Mouse (Mus musculus) ZHBTc4 (cell line): ENCODE measurements at regions not wholly inside any gene's neighbourhood (a gene's known extent, or its start where the extent isn't known, plus 50 kb on each side); places are given as distances from the start of the nearest gene placed in this dataset.

ENCODE experiments used
- DNase-seq: peaks from one replicate; pipeline ENCODE4 v3.0.0-alpha.2; 2011; ENCODE audit warnings: low read depth, low spot score

DNA sequence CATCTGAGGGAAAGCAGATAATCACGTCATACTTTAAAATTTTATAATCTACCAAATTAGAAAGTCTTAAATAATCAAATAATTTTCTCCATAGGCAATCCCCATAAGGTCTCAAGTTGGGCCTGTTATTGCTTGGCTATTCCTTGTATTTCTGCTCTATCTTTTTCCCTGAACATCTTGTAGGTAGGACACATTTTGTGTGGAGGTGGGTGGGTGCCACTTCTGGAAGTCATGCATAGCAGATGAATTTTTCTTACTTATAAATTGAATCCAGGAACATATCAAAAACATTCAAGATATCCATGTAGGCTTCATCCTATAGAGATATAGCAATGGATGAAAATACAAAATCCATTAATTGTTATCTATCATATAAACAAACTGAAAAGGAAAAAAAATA lies 1418.7 kb downstream of the Cdh11 start:
- no peak for DNase-seq

DNA sequence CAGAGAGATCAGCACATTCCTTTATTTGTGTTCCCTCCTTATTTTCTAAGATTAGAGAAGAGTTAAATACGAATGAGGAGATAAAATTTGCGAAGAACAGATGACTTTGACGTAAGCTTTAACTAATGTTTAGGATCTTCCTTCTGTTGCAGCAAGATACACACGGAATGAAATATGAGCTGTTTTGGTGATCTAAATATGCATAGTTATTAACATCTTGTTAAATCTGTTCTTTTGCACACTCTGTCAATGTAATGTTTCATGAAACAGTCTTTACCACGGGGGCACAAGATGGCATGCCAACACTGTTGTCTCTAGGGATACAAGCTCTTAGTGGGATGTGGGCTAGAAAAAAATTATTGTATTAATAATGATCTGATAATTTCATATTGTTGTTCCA lies 1434.6 kb downstream of the Cdh11 start:
- no peak for DNase-seq

- no peak for DNase-seq
Observed at GRCm38 (mm10) chr8:101349736-101350135, 1435.7 kb downstream of the Cdh11 start.

- no peak for DNase-seq
Observed at GRCm38 (mm10) chr8:101329290-101329689, 1456.2 kb downstream of the Cdh11 start.

- no peak for DNase-seq
Observed at GRCm38 (mm10) chr8:101328780-101329179, 1456.7 kb downstream of the Cdh11 start.

- DNase-seq: no peak
Observed at GRCm38 (mm10) chr8:101298571-101298970, 1486.9 kb downstream of the Cdh11 start.

GRCm38 (mm10) chr8:101290031-101290430 lies 1495.4 kb downstream of the Cdh11 start:
- no peak for DNase-seq

DNA sequence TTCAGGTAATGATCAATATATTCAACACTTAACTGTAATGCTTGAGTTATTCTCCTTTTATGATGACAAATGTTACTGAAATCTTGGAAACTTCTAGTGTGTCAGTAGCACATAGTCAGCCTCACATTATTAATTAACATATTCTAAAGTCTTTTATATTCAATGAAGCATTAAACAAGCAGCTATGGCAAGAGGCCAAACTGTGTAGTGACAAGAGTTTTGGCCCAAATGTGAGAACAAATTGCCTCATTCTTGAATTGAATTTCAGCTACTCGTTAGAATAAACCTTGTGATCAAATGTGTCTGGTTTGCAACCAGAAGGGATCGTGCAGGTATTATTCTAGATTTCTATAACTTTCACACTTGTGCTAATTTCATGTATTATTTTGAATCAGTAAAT lies 1542.8 kb downstream of the Cdh11 start:
- no peak for DNase-seq

GRCm38 (mm10) chr8:101241854-101242253 lies 1543.6 kb downstream of the Cdh11 start:
- no peak for DNase-seq

DNA sequence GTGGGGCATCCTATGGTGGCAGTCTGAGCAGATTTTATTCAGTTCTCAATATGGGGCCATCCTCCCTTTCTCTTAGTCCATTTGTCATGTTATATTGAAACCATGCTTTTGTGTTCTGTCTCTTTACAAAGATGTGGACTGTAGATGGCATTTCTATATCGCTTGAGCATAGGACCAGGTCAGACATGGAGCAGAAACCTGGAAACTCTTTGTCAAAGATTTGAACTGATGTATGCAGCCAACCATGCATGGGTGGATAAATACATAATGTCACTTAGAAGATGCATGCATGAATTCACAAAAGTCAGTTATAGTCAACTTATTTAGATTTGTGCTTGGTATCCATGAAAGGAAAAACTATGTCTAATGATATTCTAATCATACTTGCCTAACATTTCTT lies 1587.5 kb downstream of the Cdh11 start:
- DNase-seq: no peak

DNA sequence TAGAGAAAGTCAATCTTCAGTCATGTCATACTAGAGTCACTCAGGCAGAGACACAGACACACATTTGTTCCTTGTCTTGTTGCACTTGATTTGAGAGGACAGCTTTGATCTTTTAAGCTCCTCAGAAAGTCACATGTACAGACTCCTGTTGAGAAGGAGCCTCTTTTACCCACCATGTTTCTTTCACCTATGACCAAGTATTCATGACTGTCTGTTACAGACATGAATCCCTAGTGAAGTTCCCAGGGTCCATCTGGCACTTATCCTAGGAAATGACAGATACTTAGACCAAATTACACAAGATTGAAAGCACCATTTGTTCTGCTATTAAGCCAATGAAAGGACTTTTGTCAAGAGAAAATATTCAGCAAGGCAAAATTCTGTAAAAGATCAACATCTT lies 1588.7 kb downstream of the Cdh11 start:
- DNase-seq: no peak

- DNase-seq: no peak
Observed at GRCm38 (mm10) chr8:101188566-101188965, 1596.9 kb downstream of the Cdh11 start.

- peak; percentile 29 for DNase-seq
Observed at GRCm38 (mm10) chr8:101154923-101155322, 1630.5 kb downstream of the Cdh11 start.
